Mouse (Mus musculus): ENCODE data around the gene Slco1a5.
"Not testable (repeated sequence)": the region's sequence is repeated elsewhere in the genome, so short reads cannot be mapped to it uniquely, and the experiment has no call there.

Gene Slco1a5

GRCm38 (mm10) chr6:142322881-142323280 lies at the start of gene Slco1a5:
Slco1a5 (minus strand) TSS chr6:142322981.
- DNase-seq (ENCODE audit: extremely low read depth, low read depth): no peak

- DNase-seq (ENCODE audit: extremely low read depth, low read depth): no peak
These were observed 46.8 kb upstream of the Slco1a5 start for GRCm38 (mm10) chr6:142369568-142369967.

GRCm38 (mm10) chr6:142367565-142367964 lies 44.8 kb upstream of the Slco1a5 start:
- no peak for DNase-seq (ENCODE audit: extremely low read depth, low read depth)

DNA sequence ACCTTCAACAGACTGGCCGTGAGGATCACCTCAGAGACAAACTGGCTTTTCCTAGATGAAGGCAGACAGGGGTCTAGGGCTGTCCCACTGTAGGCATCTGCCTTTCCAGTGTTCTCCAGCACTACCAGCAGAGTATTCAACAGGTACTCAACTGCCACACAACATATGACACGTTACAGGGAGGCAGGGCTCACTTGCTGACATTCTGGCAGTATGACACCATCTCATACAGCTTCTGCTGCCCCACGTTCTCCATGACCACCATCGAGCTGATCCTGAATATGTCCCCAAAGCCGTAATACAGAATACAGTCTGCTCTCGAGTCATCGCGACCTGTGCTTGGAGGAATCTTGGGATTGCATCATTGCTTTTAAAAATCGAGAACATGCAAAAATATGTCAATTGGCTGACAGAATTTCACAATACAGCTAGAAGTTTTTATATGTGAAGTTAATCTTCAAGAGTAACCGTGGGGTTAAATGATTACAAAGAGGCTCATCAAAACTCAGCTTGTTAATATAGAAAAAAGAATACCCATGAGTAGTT lies 43.8 kb upstream of the Slco1a5 start:
- DNase-seq (ENCODE audit: extremely low read depth, low read depth): no peak

DNA sequence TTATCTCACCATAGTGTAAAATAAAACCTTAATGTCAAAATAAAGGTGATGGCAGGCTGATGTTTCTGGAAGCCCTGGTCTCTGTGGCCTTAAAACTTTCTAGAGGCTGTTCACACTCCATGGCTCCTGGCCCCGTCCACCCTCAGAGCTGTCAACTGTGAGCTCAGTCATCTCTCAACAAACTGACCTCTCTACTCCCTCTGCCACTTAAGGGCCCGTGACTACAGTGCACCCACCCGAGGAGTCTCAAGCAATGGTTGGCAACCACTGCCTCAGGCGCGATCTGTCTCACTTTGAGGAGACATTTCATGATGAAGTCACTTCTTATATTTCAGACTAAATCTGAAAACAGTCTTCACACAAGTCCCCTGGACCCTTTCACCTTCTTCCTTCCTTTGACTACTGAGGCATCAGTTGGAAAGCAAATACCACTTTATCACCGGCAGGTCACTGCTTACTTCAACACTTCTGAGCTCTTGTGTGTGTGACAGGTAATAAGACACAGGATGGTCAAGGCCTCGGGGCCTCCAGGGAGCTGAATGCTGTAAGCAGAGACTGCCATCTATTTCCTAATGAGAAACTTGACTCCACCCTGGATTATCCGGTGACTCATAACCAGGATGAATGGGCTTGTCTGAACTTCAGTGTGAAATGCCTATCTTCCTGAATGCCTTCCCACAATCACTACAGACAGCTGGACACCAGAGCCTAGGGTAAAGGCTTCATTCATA lies 43.1 kb upstream of the Slco1a5 start:
- no peak for DNase-seq (ENCODE audit: extremely low read depth, low read depth)

- DNase-seq (ENCODE audit: extremely low read depth, low read depth): no peak
These were observed 40.3 kb upstream of the Slco1a5 start for GRCm38 (mm10) chr6:142363019-142363576.

DNA sequence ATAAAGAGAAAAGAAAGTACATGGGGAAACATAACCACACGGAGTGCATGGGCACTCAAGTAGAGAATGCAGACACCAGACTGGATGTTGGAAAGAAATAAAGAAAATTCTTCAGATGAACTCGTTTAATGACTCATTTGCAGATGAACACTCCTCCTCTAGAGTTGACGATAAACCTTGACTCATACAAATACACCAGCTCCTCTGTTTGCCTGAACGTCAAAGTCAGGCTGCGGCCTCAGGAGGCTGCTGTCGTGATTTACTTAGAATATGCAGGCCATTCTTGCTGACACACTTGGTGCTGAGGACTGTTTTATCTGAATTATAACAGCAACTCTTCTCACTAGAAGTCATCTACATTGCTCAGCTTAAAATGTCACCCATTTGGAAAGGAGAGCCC lies 39.3 kb upstream of the Slco1a5 start:
- DNase-seq (ENCODE audit: extremely low read depth, low read depth): no peak

- no peak for DNase-seq (ENCODE audit: extremely low read depth, low read depth)
These were observed 34.3 kb upstream of the Slco1a5 start for GRCm38 (mm10) chr6:142357106-142357505.

GRCm38 (mm10) chr6:142352099-142352498 lies 29.3 kb upstream of the Slco1a5 start:
- DNase-seq (ENCODE audit: extremely low read depth, low read depth): not testable (repeated sequence)

- DNase-seq (ENCODE audit: extremely low read depth, low read depth): no peak
These were observed 24.9 kb upstream of the Slco1a5 start for GRCm38 (mm10) chr6:142347431-142348385.

DNA sequence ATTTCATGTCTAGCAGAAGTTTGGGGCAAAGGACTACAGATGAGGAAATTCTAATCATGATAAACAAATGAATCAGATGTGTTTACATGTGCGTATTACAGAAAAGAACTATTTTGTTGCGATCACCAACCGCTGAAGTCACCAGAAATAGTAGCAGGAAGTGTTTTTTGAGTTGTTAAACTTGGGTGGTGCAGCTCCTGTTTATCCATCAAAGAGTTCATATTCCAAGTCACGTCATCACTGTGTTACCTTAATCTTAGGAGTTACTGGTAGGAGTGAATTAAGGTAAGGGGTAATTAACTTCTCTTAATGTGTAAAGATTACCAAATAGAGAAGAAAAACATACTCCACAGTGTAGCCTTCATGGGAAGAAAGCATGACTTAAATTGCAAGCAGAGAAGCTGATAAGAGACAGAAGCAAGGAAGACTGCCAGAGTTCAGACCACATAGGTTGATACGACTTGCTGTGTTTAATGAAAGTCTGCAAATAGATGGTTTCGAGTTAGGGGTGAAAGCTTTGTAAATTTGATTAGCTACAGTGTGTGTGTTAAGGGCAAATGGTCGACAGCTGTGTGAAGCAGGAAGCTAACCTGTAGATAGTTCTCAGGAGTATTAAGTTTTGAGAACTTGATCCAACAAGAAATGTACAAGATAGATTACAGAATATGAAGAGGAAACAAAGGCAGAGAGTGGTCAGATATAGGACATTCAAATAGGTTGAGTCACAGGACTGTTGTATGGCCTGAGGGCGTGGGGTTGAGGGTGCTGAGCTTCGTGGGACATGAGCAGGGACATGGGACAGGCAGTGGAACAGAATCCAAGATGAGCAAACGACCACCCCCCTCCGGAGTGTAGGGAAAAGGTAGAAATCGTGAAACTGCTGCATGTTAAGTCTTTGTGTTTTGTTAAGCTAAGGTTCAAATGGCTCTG lies 23.7 kb upstream of the Slco1a5 start:
- peak; percentile 30 for DNase-seq (ENCODE audit: extremely low read depth, low read depth)

DNA sequence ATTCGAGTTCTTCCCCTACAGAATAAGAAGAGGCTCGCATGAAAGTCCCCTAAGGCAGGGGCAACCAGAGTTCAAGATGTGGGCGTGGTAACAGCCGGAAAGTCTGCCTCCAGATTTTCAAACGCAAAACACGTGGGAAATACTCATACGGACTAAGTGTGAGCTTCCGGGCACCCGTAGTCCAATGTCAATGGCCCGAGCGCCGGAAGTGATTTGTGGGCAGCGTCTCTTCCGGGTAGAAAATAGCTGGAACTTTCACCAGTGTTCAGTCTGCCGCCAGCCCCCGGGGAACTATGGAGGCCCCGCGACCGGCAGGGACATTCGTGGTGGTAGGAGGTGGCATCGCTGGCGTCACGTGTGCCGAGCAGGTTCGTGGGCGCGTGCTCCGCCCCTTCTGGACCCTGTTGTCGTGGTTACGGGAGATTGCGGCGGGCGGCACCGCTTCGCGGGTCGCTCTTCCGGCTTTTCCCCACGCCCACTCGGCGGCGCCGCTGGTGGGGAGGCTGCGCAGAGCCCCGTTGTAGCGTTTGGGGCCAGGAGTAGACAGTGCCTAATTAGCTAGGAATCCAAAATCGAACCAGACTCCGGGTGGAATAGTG lies 22.8 kb upstream of the Slco1a5 start, which contains the start of gene Pyroxd1:
Gene Pyroxd1 (plus strand): TSS at position 215 of the 599 bp plus-strand sequence.
- DNase-seq (ENCODE audit: extremely low read depth, low read depth): peak; percentile 84

DNA sequence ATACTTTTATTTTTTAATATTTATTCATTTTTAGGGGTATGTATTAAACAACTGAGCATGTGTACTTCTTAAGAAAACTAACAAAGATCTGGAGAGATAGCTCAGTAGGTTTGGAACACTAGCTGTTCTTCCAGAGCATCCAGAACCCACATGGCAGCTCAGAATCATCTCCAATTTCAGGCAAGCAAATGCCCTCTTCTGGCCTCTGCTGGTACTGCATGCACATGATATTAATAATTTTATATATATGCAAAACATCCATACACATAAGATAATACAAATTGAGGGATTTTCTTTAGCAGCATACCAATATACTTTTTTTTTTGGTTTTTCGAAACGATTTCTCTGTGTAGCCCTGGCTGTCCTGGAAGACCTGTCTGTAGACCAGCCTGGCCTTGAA lies 20.8 kb upstream of the Slco1a5 start:
- peak; percentile 59 for DNase-seq (ENCODE audit: extremely low read depth, low read depth)

DNA sequence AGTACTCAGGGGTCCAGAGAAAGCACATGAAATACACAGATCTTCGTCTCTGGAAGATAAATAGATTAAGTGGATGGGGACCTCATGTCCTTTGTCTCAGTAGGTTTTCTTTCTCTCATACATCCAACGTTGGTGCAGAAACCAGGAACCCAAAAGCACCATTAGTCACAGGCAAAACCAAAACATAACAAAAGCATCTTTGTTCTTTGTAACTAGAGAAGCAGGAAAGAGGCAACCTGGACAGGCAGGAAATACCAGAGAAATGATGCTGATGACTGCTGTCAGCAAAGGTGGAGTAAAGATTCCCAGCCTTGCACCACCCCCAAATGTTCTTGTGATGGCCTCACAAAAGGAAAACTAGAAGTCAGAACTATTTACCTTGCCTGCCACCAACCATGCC lies 16.8 kb upstream of the Slco1a5 start:
- DNase-seq (ENCODE audit: extremely low read depth, low read depth): no peak

- DNase-seq (ENCODE audit: extremely low read depth, low read depth): no peak
These were observed 16.2 kb upstream of the Slco1a5 start for GRCm38 (mm10) chr6:142338961-142339360.

- no peak for DNase-seq (ENCODE audit: extremely low read depth, low read depth)
These were observed 6.4 kb upstream of the Slco1a5 start for GRCm38 (mm10) chr6:142329201-142329600.

- DNase-seq (ENCODE audit: extremely low read depth, low read depth): no peak
These were observed 3.8 kb upstream of the Slco1a5 start for GRCm38 (mm10) chr6:142326598-142326997.

DNA sequence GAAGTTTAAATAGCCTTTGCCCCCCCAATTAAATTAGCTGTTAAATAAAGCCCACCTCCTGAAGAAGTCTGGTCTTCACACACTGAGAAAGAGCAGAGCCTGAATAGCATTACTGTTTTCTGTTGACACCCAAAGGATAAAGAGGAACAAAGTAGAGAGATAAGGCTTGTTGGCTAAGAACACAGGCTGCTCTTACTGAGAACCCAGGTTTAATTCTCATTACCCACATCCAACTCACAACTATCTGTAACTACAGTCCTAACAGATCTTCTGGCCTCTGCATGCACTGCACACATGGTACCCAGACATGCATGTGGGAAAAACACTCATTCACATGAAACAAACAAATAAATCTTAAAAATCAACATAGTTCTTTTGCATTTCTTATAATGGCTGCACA lies 5.7 kb downstream of the Slco1a5 start:
- DNase-seq (ENCODE audit: extremely low read depth, low read depth): peak; percentile 15

DNA sequence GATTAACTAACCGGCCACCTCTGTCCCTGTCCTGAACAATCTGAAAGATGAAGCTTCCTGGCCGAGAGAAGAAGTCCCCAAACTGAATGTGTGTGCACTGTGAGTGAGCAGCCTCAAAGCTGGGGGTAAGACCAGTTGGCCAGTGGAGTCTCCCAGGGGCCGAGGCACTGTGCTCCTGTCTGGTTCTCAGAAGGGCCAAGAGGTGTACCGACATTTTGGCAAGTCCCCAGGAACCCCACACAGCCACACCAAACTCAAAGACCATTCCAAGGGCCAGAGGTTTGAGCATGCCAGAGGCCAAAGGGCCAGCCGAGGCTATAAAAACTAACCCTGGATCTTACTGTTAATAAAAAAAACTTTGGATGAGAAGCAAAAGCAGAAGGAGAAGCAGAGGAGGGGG lies 8.5 kb downstream of the Slco1a5 start:
- DNase-seq (ENCODE audit: extremely low read depth, low read depth): no peak

DNA sequence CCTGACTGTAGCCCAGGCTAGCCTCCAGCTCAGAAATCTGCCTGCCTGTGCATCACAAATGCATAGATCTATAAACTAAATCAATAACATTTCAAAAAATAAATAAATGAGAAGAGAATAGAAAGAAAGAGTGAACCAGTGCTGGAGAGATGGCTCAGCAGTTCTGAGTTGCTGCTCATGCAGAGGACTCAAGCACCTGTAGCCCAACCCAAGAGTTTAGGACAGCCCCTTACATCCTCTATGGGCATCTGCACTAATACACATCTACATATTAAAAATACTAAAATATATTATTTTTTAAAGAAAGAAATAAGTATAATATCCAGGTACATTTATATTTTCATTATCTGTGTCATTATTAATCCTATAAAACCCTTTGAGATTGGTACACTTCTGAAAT lies 17.7 kb downstream of the Slco1a5 start:
- no peak for DNase-seq (ENCODE audit: extremely low read depth, low read depth)

Data from MEL-GATA-1-ER (cell line).